Mouse (Mus musculus): ENCODE measurements around the gene Slc26a9. TPM values are rescaled to one million over a fixed set of nuclear protein-coding genes. Genes with fewer than 3 reads are reported as not detected.

The Slc26a9 gene
- polyA plus RNA-seq, 1 experiment, result 38.8 TPM

- WGBS, result 63% methylated on average over 13 of the region's 13 CpGs
- DNase-seq, result peak; percentile 41
- peaks cover 3% of the 10 kb centered on the region for H3K4me1 ChIP-seq (ENCODE audit: control insufficient read depth, insufficient read depth, low read length)
- TF ChIP-seq CTCF (IDR thresholded peaks at IDR 0.05; ENCODE audit: insufficient read depth, low read length), result no peak
- TF ChIP-seq POLR2A (IDR thresholded peaks at IDR 0.05; ENCODE audit: borderline replicate concordance, extremely low read depth, low read depth, low read length), result peak; percentile 29; the same call in 1 of the 2 replicates
- no peak overlapping the region for H3K4me3 ChIP-seq (replicated peaks; ENCODE audit: extremely low read depth, low read depth, low read length)
Observed at GRCm38 (mm10) chr1:131761079-131761831, 17.4 kb downstream of the Slc26a9 start.

- Histone ChIP-seq H3K4me1 (ENCODE audit: control insufficient read depth, insufficient read depth, low read length) (peaks cover 3% of the 10 kb centered on the region), H3K4me3 (replicated peaks; ENCODE audit: extremely low read depth, low read depth, low read length) (no peak overlapping the region)
- no peak for DNase-seq
- TF ChIP-seq CTCF (IDR thresholded peaks at IDR 0.05; ENCODE audit: insufficient read depth, low read length) (peak; percentile 5; the same call in 1 of the 2 replicates), POLR2A (IDR thresholded peaks at IDR 0.05; ENCODE audit: borderline replicate concordance, extremely low read depth, low read depth, low read length) (no peak)
- WGBS, result 47% methylated on average over 9 of the region's 9 CpGs
Observed at GRCm38 (mm10) chr1:131763683-131764082, 19.9 kb downstream of the Slc26a9 start.

GRCm38 (mm10) chr1:131764581-131765338, 20.9 kb downstream of the Slc26a9 start:
- no peak for TF ChIP-seq CTCF (IDR thresholded peaks at IDR 0.05; ENCODE audit: insufficient read depth, low read length)
- TF ChIP-seq POLR2A (IDR thresholded peaks at IDR 0.05; ENCODE audit: borderline replicate concordance, extremely low read depth, low read depth, low read length), result no peak; the same call in 1 of the 2 replicates
- peak; percentile 77 for DNase-seq
- Histone ChIP-seq H3K4me1 (ENCODE audit: control insufficient read depth, insufficient read depth, low read length) (peaks cover 3% of the 10 kb centered on the region), H3K4me3 (replicated peaks; ENCODE audit: extremely low read depth, low read depth, low read length) (peak overlapping the region; percentile 13)
- 38% methylated on average over 8 of the region's 8 CpGs for WGBS

- peak; percentile 95 for TF ChIP-seq CTCF (IDR thresholded peaks at IDR 0.05; ENCODE audit: insufficient read depth, low read length)
- TF ChIP-seq POLR2A (IDR thresholded peaks at IDR 0.05; ENCODE audit: borderline replicate concordance, extremely low read depth, low read depth, low read length), result no peak
- Histone ChIP-seq H3K4me1 (ENCODE audit: control insufficient read depth, insufficient read depth, low read length) (no peaks in the 10 kb centered on the region; the same call in 1 of the 2 replicates), H3K4me3 (replicated peaks; ENCODE audit: extremely low read depth, low read depth, low read length) (no peak overlapping the region)
- peak; percentile 81 for DNase-seq
- WGBS, result 11% methylated on average over 11 of the region's 11 CpGs
Observed at GRCm38 (mm10) chr1:131765357-131766001, 21.7 kb downstream of the Slc26a9 start.

GRCm38 (mm10) chr1:131769296-131769695, 25.5 kb downstream of the Slc26a9 start:
- H3K4me1 ChIP-seq (ENCODE audit: control insufficient read depth, insufficient read depth, low read length), result no peaks in the 10 kb centered on the region; the same call in 1 of the 2 replicates
- H3K4me3 ChIP-seq (replicated peaks; ENCODE audit: extremely low read depth, low read depth, low read length), result no peak overlapping the region
- no peak for DNase-seq
- 61% methylated on average over 3 of the region's 3 CpGs for WGBS
- TF ChIP-seq CTCF (IDR thresholded peaks at IDR 0.05; ENCODE audit: insufficient read depth, low read length), result no peak

- 57% methylated on average over 4 of the region's 4 CpGs for WGBS
- H3K4me3 ChIP-seq (replicated peaks; ENCODE audit: extremely low read depth, low read depth, low read length), result no peak overlapping the region
- no peaks in the 10 kb centered on the region for H3K4me1 ChIP-seq (ENCODE audit: control insufficient read depth, insufficient read depth, low read length)
- TF ChIP-seq CTCF (IDR thresholded peaks at IDR 0.05; ENCODE audit: insufficient read depth, low read length), result no peak
- TF ChIP-seq POLR2A (IDR thresholded peaks at IDR 0.05; ENCODE audit: borderline replicate concordance, extremely low read depth, low read depth, low read length), result no peak
- no peak for DNase-seq
Observed at GRCm38 (mm10) chr1:131770656-131771055, 26.8 kb downstream of the Slc26a9 start.

- DNase-seq, result no peak
- no peak overlapping the region for H3K4me3 ChIP-seq (replicated peaks; ENCODE audit: extremely low read depth, low read depth, low read length)
- TF ChIP-seq POLR2A (IDR thresholded peaks at IDR 0.05; ENCODE audit: borderline replicate concordance, extremely low read depth, low read depth, low read length) (no peak), CTCF (IDR thresholded peaks at IDR 0.05; ENCODE audit: insufficient read depth, low read length) (no peak)
- no peaks in the 10 kb centered on the region for H3K4me1 ChIP-seq (ENCODE audit: control insufficient read depth, insufficient read depth, low read length)
Observed at GRCm38 (mm10) chr1:131771440-131771839, 27.6 kb downstream of the Slc26a9 start.

GRCm38 (mm10) chr1:131794591-131794990, 50.8 kb downstream of the Slc26a9 start:
- 55% methylated on average over 3 of the region's 3 CpGs for WGBS
- no peak for DNase-seq
- TF ChIP-seq POLR2A (IDR thresholded peaks at IDR 0.05; ENCODE audit: borderline replicate concordance, extremely low read depth, low read depth, low read length) (no peak), CTCF (IDR thresholded peaks at IDR 0.05; ENCODE audit: insufficient read depth, low read length) (no peak)
- no peaks in the 10 kb centered on the region for H3K4me1 ChIP-seq (ENCODE audit: control insufficient read depth, insufficient read depth, low read length)
- no peak overlapping the region for H3K4me3 ChIP-seq (replicated peaks; ENCODE audit: extremely low read depth, low read depth, low read length)

GRCm38 (mm10) chr1:131795171-131795570, 51.3 kb downstream of the Slc26a9 start:
- Histone ChIP-seq H3K4me3 (replicated peaks; ENCODE audit: extremely low read depth, low read depth, low read length) (no peak overlapping the region), H3K4me1 (ENCODE audit: control insufficient read depth, insufficient read depth, low read length) (no peaks in the 10 kb centered on the region)
- no peak for DNase-seq
- TF ChIP-seq CTCF (IDR thresholded peaks at IDR 0.05; ENCODE audit: insufficient read depth, low read length), result no peak
- no peak for TF ChIP-seq POLR2A (IDR thresholded peaks at IDR 0.05; ENCODE audit: borderline replicate concordance, extremely low read depth, low read depth, low read length)
- WGBS, result 76% methylated on average over 3 of the region's 3 CpGs
